In genomic region chr8:114074122-114074521, GRCm38 (mm10) we compare ENCODE assay signal across 9 mouse cellular contexts. TPM values are rescaled to one million over a fixed set of nuclear protein-coding genes. Genes with fewer than 3 reads are reported as not detected.
DNase-seq lines count a peak whose midpoint lies in the region; ATAC-seq lines count a peak whose summit lies in the region.
"Had no signal": no experiment of that assay in that cellular context is flagged by ENCODE, and none has a peak within 500 bp of the region (broad histone marks: within the 10 kb centered on the region; RNA-seq: fewer than 3 reads in every experiment).

No protein-coding gene starts in this region.

- no peak overlapping the region for H3K4me3 ChIP-seq in hindbrain, embryonic 11.5 days (ENCODE audit: low read depth, low read length)
- no peak overlapping the region for H3K4me3 ChIP-seq in hindbrain, embryonic 12.5 days
- H3K4me3 ChIP-seq: liver, embryonic 15.5 days had no signal

- H3K4me1 ChIP-seq in hindbrain, embryonic 11.5 days (replicated peaks; ENCODE audit: control insufficient read depth, insufficient read depth, low read length): no peaks in the 10 kb centered on the region
- no peaks in the 10 kb centered on the region for H3K4me1 ChIP-seq in hindbrain, embryonic 12.5 days
- H3K4me1 ChIP-seq: liver, embryonic 15.5 days had no signal

- no peaks in the 10 kb centered on the region for H3K36me3 ChIP-seq in hindbrain, embryonic 11.5 days (ENCODE audit: control insufficient read depth, insufficient read depth, low read length)
- H3K36me3 ChIP-seq in hindbrain, embryonic 12.5 days: no peaks in the 10 kb centered on the region
- H3K36me3 ChIP-seq: liver, embryonic 15.5 days had no signal

- DNase-seq in hindbrain, embryonic 11.5 days (ENCODE audit: low spot score): peak; percentile 45
- DNase-seq in 3T3-L1 (ENCODE audit: low read depth, low spot score) (peak; percentile 52), ES-CJ7 (ENCODE audit: low read depth, low spot score) (peak; percentile 78)
- peak; percentile 35 to 58 for DNase-seq in cerebellum, postnatal 25 days
- DNase-seq in lung, postnatal 14 days: peak; percentile 14
- DNase-seq in frontal cortex, postnatal 36 days (ENCODE audit: low spot score in 2 of 2): no peak

- H3K27ac ChIP-seq in hindbrain, embryonic 11.5 days (ENCODE audit: low read depth, low read length): no peak overlapping the region
- no peak overlapping the region for H3K27ac ChIP-seq in hindbrain, embryonic 12.5 days
- H3K27ac ChIP-seq: liver, embryonic 15.5 days had no signal

- no peak overlapping the region for H3K4me2 ChIP-seq in hindbrain, embryonic 11.5 days (replicated peaks; ENCODE audit: low read depth, low read length)
- H3K4me2 ChIP-seq in hindbrain, embryonic 12.5 days (replicated peaks): no peak overlapping the region
- H3K4me2 ChIP-seq: liver, embryonic 15.5 days had no signal

- no peaks in the 10 kb centered on the region for H3K27me3 ChIP-seq in hindbrain, embryonic 11.5 days (ENCODE audit: control insufficient read depth, insufficient read depth, low read length)
- no peaks in the 10 kb centered on the region for H3K27me3 ChIP-seq in hindbrain, embryonic 12.5 days
- H3K27me3 ChIP-seq: liver, embryonic 15.5 days had no signal

- no peaks in the 10 kb centered on the region for H3K9me3 ChIP-seq in hindbrain, embryonic 11.5 days (ENCODE audit: control insufficient read depth, low read length)
- H3K9me3 ChIP-seq in hindbrain, embryonic 12.5 days (replicated peaks): no peaks in the 10 kb centered on the region
- H3K9me3 ChIP-seq: liver, embryonic 15.5 days had no signal

- no peak for ATAC-seq in hindbrain, embryonic 11.5 days (ENCODE audit: low FRiP score)
- ATAC-seq in hindbrain, embryonic 12.5 days (ENCODE audit: low FRiP score): no peak
- no peak for ATAC-seq in inflammation-experienced regulatory T-cells, adult 6 months

- 83% methylated on average over 2 of the region's 2 CpGs for WGBS in hindbrain, embryonic 11.5 days
- WGBS in hindbrain, embryonic 12.5 days: 87% methylated on average over 2 of the region's 2 CpGs

- no peak overlapping the region for H3K9ac ChIP-seq in hindbrain, embryonic 11.5 days (ENCODE audit: low read depth, low read length)
- H3K9ac ChIP-seq in hindbrain, embryonic 12.5 days: no peak overlapping the region
- H3K9ac ChIP-seq: liver, embryonic 15.5 days had no signal

RNA-seq across cellular contexts. Expression of gene Nudt7, which starts 59.2 kb away (rescaled TPM):
- 9.1 and 12.1 TPM in 2 replicates for polyA plus RNA-seq in hindbrain, embryonic 11.5 days (2014; fragmentation: Nextera tagmentation; extraction: Ambion mirVana)
- polyA plus RNA-seq in hindbrain, embryonic 12.5 days (2016; fragmentation: Nextera tagmentation; extraction: Ambion mirVana): 9.9 and 10.2 TPM in 2 replicates
- 10 to 100 TPM in 2 of 3 experiments, 1 to 10 TPM in 1; 8.8 to 13.6 (median 11.9) TPM for polyA plus RNA-seq in inflammation-experienced regulatory T-cells, adult 6 months (2017; shearing (Covaris generic))

Comparison
In these comparisons a context has a peak if more than half of its experiments do, and no peak if none do; other contexts are left out.
1. DNase-seq: peak in hindbrain, embryonic 11.5 days (single experiment), 3T3-L1 (single experiment), ES-CJ7 (single experiment), cerebellum, postnatal 25 days (2 of 2) and lung, postnatal 14 days (single experiment); none in frontal cortex, postnatal 36 days (0 of 2).